Mouse (Mus musculus) limb, embryonic 15.5 days (tissue): ENCODE data around the gene Gfi1. TPM values are rescaled to one million over a fixed set of nuclear protein-coding genes. Genes with fewer than 3 reads are reported as not detected.

Source experiments
- ATAC-seq: fragments of 200-750 bp; cut with Nextera tagmentation; 2 replicates; pipeline ENCODE4 v1.8.0; 2017; ENCODE audit warnings: low read depth, moderate TSS enrichment; ENCODE audit not compliant: insufficient number of reproducible peaks, low FRiP score, low TSS enrichment
- H3K27ac ChIP-seq: fragments of 300-500 bp; sonication (generic); 2 replicates; pipeline ENCODE4 v1.5.1; 2015; ENCODE audit warnings: moderate library complexity, mild to moderate bottlenecking, inconsistent platforms
- H3K27me3 ChIP-seq: fragments of 300-500 bp; sonication (generic); 2 replicates; pipeline ENCODE4 v1.6.1; 2015; ENCODE audit warnings: inconsistent platforms
- H3K36me3 ChIP-seq: fragments of 300-500 bp; sonication (generic); 2 replicates; pipeline ENCODE4 v1.6.1; 2015; ENCODE audit warnings: inconsistent platforms
- H3K4me1 ChIP-seq: fragments of 300-500 bp; sonication (generic); 2 replicates; pipeline ENCODE4 v1.6.1; 2015; ENCODE audit warnings: inconsistent platforms
- H3K4me2 ChIP-seq: fragments of 300-500 bp; sonication (generic); 2 replicates; pipeline ENCODE4 v1.6.1; 2015; ENCODE audit warnings: mild to moderate bottlenecking, inconsistent platforms
- H3K4me3 ChIP-seq: fragments of 300-500 bp; sonication (generic); 2 replicates; pipeline ENCODE4 v1.5.1; 2015; ENCODE audit warnings: mild to moderate bottlenecking, inconsistent platforms
- H3K9ac ChIP-seq: fragments of 300-500 bp; sonication (generic); 2 replicates; pipeline ENCODE4 v1.6.1; 2015; ENCODE audit warnings: inconsistent platforms
- H3K9me3 ChIP-seq: fragments of 300-500 bp; sonication (generic); 2 replicates; pipeline ENCODE4 v1.6.1; 2016; ENCODE audit warnings: inconsistent platforms
- WGBS: fragments of 180-500 bp; shearing (Covaris S2); methylation state at CpG from one replicate; pipeline ENCODE4 v1.1.7; 2015; 5-methylcytosine and 5-hydroxymethylcytosine counted together
- polyA plus RNA-seq: library from polyadenylated mRNA; unstranded; fragments of >200 nt; fragmentation: Nextera tagmentation; extraction: Ambion mirVana; gene quantifications from 2 replicates; pipeline ENCODE4 v1.2.1, GENCODE M21; 2015

The Gfi1 gene
- polyA plus RNA-seq, 1 experiment from 2014 or later: 0.97 TPM

GRCm38 (mm10) chr5:107738296-107738695 is 12.5 kb upstream of the Gfi1 start:
- Histone ChIP-seq H3K36me3 (peaks cover 2% of the 10 kb centered on the region), H3K27me3 (no peaks in the 10 kb centered on the region), H3K4me2 (no peak overlapping the region), H3K4me1 (no peaks in the 10 kb centered on the region), H3K9ac (no peak overlapping the region), H3K4me3 (no peak overlapping the region), H3K9me3 (no peaks in the 10 kb centered on the region), H3K27ac (no peak overlapping the region)
- ATAC-seq: no peak
- 81% methylated on average over 3 of the region's 3 CpGs for WGBS

- no peak overlapping the region for H3K27ac ChIP-seq
- peaks cover 6% of the 10 kb centered on the region; the same call in 1 of the 2 replicates for H3K27me3 ChIP-seq
- H3K36me3 ChIP-seq: peaks cover 2% of the 10 kb centered on the region; the same call in 1 of the 2 replicates
- ATAC-seq: no peak
- H3K9ac ChIP-seq: no peak overlapping the region
- H3K4me2 ChIP-seq: no peak overlapping the region
- no peaks in the 10 kb centered on the region for H3K9me3 ChIP-seq
- no peak overlapping the region for H3K4me3 ChIP-seq
- H3K4me1 ChIP-seq: no peaks in the 10 kb centered on the region
- WGBS: 79% methylated on average over 5 of the region's 5 CpGs
Measured at GRCm38 (mm10) chr5:107736171-107736570, 10.3 kb upstream of the Gfi1 start.

- no peak overlapping the region for H3K4me2 ChIP-seq
- H3K27ac ChIP-seq: no peak overlapping the region
- no peak for ATAC-seq
- H3K9me3 ChIP-seq: no peaks in the 10 kb centered on the region
- H3K4me1 ChIP-seq: peaks cover under 1% of the 10 kb centered on the region; the same call in 1 of the 2 replicates
- peaks cover 38% of the 10 kb centered on the region for H3K27me3 ChIP-seq
- no peak overlapping the region for H3K4me3 ChIP-seq
- H3K36me3 ChIP-seq: no peaks in the 10 kb centered on the region
- H3K9ac ChIP-seq: no peak overlapping the region
- WGBS: 35% methylated on average over 2 of the region's 2 CpGs
Measured at GRCm38 (mm10) chr5:107731844-107732243, 6.0 kb upstream of the Gfi1 start.

- H3K27me3 ChIP-seq: peaks cover 43% of the 10 kb centered on the region
- WGBS: 49% methylated on average over 3 of the region's 3 CpGs
- H3K27ac ChIP-seq: no peak overlapping the region
- no peak for ATAC-seq
- H3K9me3 ChIP-seq: no peaks in the 10 kb centered on the region
- no peaks in the 10 kb centered on the region for H3K36me3 ChIP-seq
- no peak overlapping the region for H3K4me3 ChIP-seq
- no peak overlapping the region for H3K9ac ChIP-seq
- H3K4me2 ChIP-seq: no peak overlapping the region
- H3K4me1 ChIP-seq: peaks cover 5% of the 10 kb centered on the region
Measured at GRCm38 (mm10) chr5:107731408-107731807, 5.6 kb upstream of the Gfi1 start.

- Histone ChIP-seq H3K27ac (no peak overlapping the region), H3K4me1 (peaks cover 43% of the 10 kb centered on the region), H3K36me3 (no peaks in the 10 kb centered on the region), H3K9ac (no peak overlapping the region), H3K4me2 (peak overlapping the region; percentile 52; the same call in 1 of the 2 replicates), H3K27me3 (peaks cover 86% of the 10 kb centered on the region), H3K9me3 (no peaks in the 10 kb centered on the region), H3K4me3 (peak overlapping the region; percentile 32; the same call in 1 of the 2 replicates)
- WGBS: 22% methylated on average over 12 of the region's 12 CpGs
- ATAC-seq: no peak
Measured at GRCm38 (mm10) chr5:107727007-107727402, 1.2 kb upstream of the Gfi1 start.

- Histone ChIP-seq H3K9ac (no peak overlapping the region), H3K36me3 (no peaks in the 10 kb centered on the region), H3K4me1 (peaks cover 48% of the 10 kb centered on the region), H3K27ac (no peak overlapping the region), H3K9me3 (no peaks in the 10 kb centered on the region), H3K4me3 (peak overlapping the region; percentile 32), H3K27me3 (peaks cover 87% of the 10 kb centered on the region), H3K4me2 (peak overlapping the region; percentile 52)
- under 1% methylated on average over 57 of the region's 57 CpGs for WGBS
- ATAC-seq: no peak
Measured at GRCm38 (mm10) chr5:107726281-107727006, 608 bp upstream of the Gfi1 start.

GRCm38 (mm10) chr5:107724661-107725434 is 988 bp downstream of the Gfi1 start:
- peaks cover 91% of the 10 kb centered on the region for H3K27me3 ChIP-seq

GRCm38 (mm10) chr5:107723541-107724511 is 2.0 kb downstream of the Gfi1 start:
- no peak overlapping the region for H3K9ac ChIP-seq
- H3K4me1 ChIP-seq: peaks cover 56% of the 10 kb centered on the region

More at GRCm38 (mm10) chr5:107724661-107725434, 988 bp downstream of the Gfi1 start:
- H3K9me3 ChIP-seq: no peaks in the 10 kb centered on the region
- H3K4me2 ChIP-seq: peak overlapping the region; percentile 52
- no peaks in the 10 kb centered on the region for H3K36me3 ChIP-seq
- H3K4me3 ChIP-seq: peak overlapping the region; percentile 32
- no peak overlapping the region for H3K9ac ChIP-seq
- no peak overlapping the region for H3K27ac ChIP-seq
- WGBS: under 1% methylated on average over 52 of the region's 52 CpGs
- peaks cover 56% of the 10 kb centered on the region for H3K4me1 ChIP-seq
- ATAC-seq: no peak

GRCm38 (mm10) chr5:107722661-107723532 is 2.9 kb downstream of the Gfi1 start:
- Histone ChIP-seq H3K9me3 (no peaks in the 10 kb centered on the region), H3K4me1 (peaks cover 56% of the 10 kb centered on the region), H3K36me3 (no peaks in the 10 kb centered on the region), H3K4me3 (peak overlapping the region; percentile 32), H3K27me3 (peaks cover 94% of the 10 kb centered on the region), H3K9ac (no peak overlapping the region), H3K4me2 (peak overlapping the region; percentile 52), H3K27ac (no peak overlapping the region)
- WGBS: 1% methylated on average over 34 of the region's 34 CpGs
- ATAC-seq: no peak

More at GRCm38 (mm10) chr5:107723541-107724511, 2.0 kb downstream of the Gfi1 start:
- peak overlapping the region; percentile 32 for H3K4me3 ChIP-seq
- H3K27me3 ChIP-seq: peaks cover 96% of the 10 kb centered on the region
- ATAC-seq: 0 out of 2 replicates have a peak, but pooled peaks have one; percentile 26
- no peak overlapping the region for H3K27ac ChIP-seq
- H3K4me2 ChIP-seq: peak overlapping the region; percentile 52
- H3K36me3 ChIP-seq: no peaks in the 10 kb centered on the region
- H3K9me3 ChIP-seq: no peaks in the 10 kb centered on the region
- WGBS: 2% methylated on average over 48 of the region's 49 CpGs

- H3K4me1 ChIP-seq: peaks cover 53% of the 10 kb centered on the region
- H3K27ac ChIP-seq: no peak overlapping the region
- no peak for ATAC-seq
- H3K4me2 ChIP-seq: peak overlapping the region; percentile 68
- H3K9me3 ChIP-seq: no peaks in the 10 kb centered on the region
- peak overlapping the region; percentile 39 for H3K4me3 ChIP-seq
- no peaks in the 10 kb centered on the region for H3K36me3 ChIP-seq
- WGBS: 1% methylated on average over 33 of the region's 33 CpGs
- H3K27me3 ChIP-seq: peaks cover 97% of the 10 kb centered on the region
- 0 out of 2 replicates have a peak overlapping the region, but pooled peaks have one; percentile 8 for H3K9ac ChIP-seq
Measured at GRCm38 (mm10) chr5:107721638-107722011, 4.2 kb downstream of the Gfi1 start.
